ENCODE assay signal across 15 mouse cellular contexts in the genomic region with DNA sequence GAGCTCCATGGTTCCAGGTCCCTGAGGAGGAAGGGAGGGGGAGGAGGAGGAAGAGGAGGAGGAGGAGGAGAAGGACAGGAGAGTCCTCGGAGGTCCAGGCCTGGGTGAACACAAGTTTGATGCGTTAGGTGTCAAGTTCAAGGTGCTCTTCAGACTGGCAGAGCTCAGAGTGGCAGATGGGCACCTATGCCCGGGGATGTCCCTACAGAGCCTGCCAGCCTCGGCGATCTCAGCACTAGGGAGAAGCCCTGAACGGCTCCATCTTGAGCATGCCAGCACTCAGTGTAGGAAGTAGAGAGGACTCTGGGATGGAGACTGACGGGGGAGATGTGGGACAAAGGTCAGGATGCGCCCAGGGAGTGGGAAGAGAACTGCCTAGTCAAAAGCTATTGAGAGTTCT. TPM values are rescaled to one million over a fixed set of nuclear protein-coding genes. Genes with fewer than 3 reads are reported as not detected.
DNase-seq lines count a peak whose midpoint lies in the region; ATAC-seq and TF ChIP-seq lines count a peak whose summit lies in the region.
"Had no signal": no experiment of that assay in that cellular context is flagged by ENCODE, and none has a peak within 500 bp of the region (broad histone marks: within the 10 kb centered on the region; RNA-seq: fewer than 3 reads in every experiment).

No protein-coding gene starts in this region.

- H3K4me3 ChIP-seq in cerebellum, adult 2 months (replicated peaks; ENCODE audit: insufficient read depth, low read depth, low read length), result peak overlapping the region; percentile 32
- no peak overlapping the region for H3K4me3 ChIP-seq in hindbrain, embryonic 12.5 days
- H3K4me3 ChIP-seq in hindbrain, embryonic 14.5 days (replicated peaks; ENCODE audit: low read length), result no peak overlapping the region
- H3K4me3 ChIP-seq in megakaryocyte, embryonic 14.5 days (replicated peaks), result peak overlapping the region; percentile 18
- H3K4me3 ChIP-seq: left cerebral cortex, adult 2 months; liver, embryonic 12.5 days; midbrain, embryonic 13.5 days; neural tube, embryonic 13.5 days had no signal

- WGBS in cerebellum, adult 2 months, result 18% methylated on average over 8 of the region's 8 CpGs
- WGBS in hindbrain, embryonic 12.5 days, result 68% methylated on average over 8 of the region's 8 CpGs
- 69% methylated on average over 8 of the region's 8 CpGs for WGBS in hindbrain, embryonic 14.5 days

- DNase-seq in cerebellum, adult 2 months, result peak in 1 of 2 experiments; percentile 54
- DNase-seq in cerebellum, adult 8-10 months, result no peak
- DNase-seq in hindbrain, embryonic 14.5 days (ENCODE audit: low spot score), result no peak
- DNase-seq in testis, postnatal 14 days (ENCODE audit: low spot score), result peak; percentile 14
- DNase-seq in left cerebral cortex, adult 8-10 months (ENCODE audit: low spot score in 2 of 2), result no peak
- DNase-seq: lung, postnatal 14 days; spleen, adult 18-20 months had no signal

- peaks cover 31% of the 10 kb centered on the region for H3K36me3 ChIP-seq in hindbrain, embryonic 12.5 days
- H3K36me3 ChIP-seq in hindbrain, embryonic 14.5 days (replicated peaks; ENCODE audit: control insufficient read depth, insufficient read depth), result peaks cover 41% of the 10 kb centered on the region
- peaks cover 67% of the 10 kb centered on the region for H3K36me3 ChIP-seq in megakaryocyte, embryonic 14.5 days (replicated peaks; ENCODE audit: low read length)

- no peaks in the 10 kb centered on the region for H3K27me3 ChIP-seq in cerebellum, adult 2 months (ENCODE audit: control insufficient read depth, insufficient read depth, low read length)
- H3K27me3 ChIP-seq in hindbrain, embryonic 12.5 days, result no peaks in the 10 kb centered on the region
- no peaks in the 10 kb centered on the region for H3K27me3 ChIP-seq in hindbrain, embryonic 14.5 days (ENCODE audit: control insufficient read depth, insufficient read depth, low read length)
- no peaks in the 10 kb centered on the region for H3K27me3 ChIP-seq in megakaryocyte, embryonic 14.5 days (replicated peaks)
- H3K27me3 ChIP-seq: midbrain, embryonic 13.5 days; neural tube, embryonic 13.5 days had no signal

- H3K9me3 ChIP-seq in hindbrain, embryonic 12.5 days (replicated peaks), result no peaks in the 10 kb centered on the region
- H3K9me3 ChIP-seq in hindbrain, embryonic 14.5 days (ENCODE audit: control insufficient read depth, low read length), result no peaks in the 10 kb centered on the region
- no peaks in the 10 kb centered on the region for H3K9me3 ChIP-seq in megakaryocyte, embryonic 14.5 days
- H3K9me3 ChIP-seq: liver, embryonic 12.5 days; midbrain, embryonic 13.5 days; neural tube, embryonic 13.5 days had no signal

- no peak for TF ChIP-seq CTCF in cerebellum, adult 2 months (IDR thresholded peaks at IDR 0.05; ENCODE audit: borderline replicate concordance, insufficient read depth, low read depth, low read length)

- ATAC-seq in hindbrain, embryonic 12.5 days (ENCODE audit: low FRiP score), result no peak
- no peak for ATAC-seq in hindbrain, embryonic 14.5 days (ENCODE audit: low FRiP score)
- ATAC-seq in megakaryocyte, adult 5-6 weeks (ENCODE audit: poor library complexity, severe bottlenecking), result no peak
- ATAC-seq: liver, embryonic 12.5 days; midbrain, embryonic 13.5 days had no signal

- H3K27ac ChIP-seq in cerebellum, adult 2 months (ENCODE audit: insufficient read depth, low read length), result peak overlapping the region; percentile 29
- H3K27ac ChIP-seq in hindbrain, embryonic 12.5 days, result no peak overlapping the region
- no peak overlapping the region for H3K27ac ChIP-seq in hindbrain, embryonic 14.5 days
- H3K27ac ChIP-seq: left cerebral cortex, adult 2 months; liver, embryonic 12.5 days; midbrain, embryonic 13.5 days; neural tube, embryonic 13.5 days had no signal

- peak overlapping the region; percentile 37 for H3K9ac ChIP-seq in hindbrain, embryonic 12.5 days
- no peak overlapping the region for H3K9ac ChIP-seq in hindbrain, embryonic 14.5 days
- H3K9ac ChIP-seq: liver, embryonic 12.5 days had no signal

- H3K4me2 ChIP-seq in hindbrain, embryonic 12.5 days (replicated peaks), result no peak overlapping the region
- no peak overlapping the region for H3K4me2 ChIP-seq in hindbrain, embryonic 14.5 days (replicated peaks)
- H3K4me2 ChIP-seq: liver, embryonic 12.5 days; midbrain, embryonic 13.5 days; neural tube, embryonic 13.5 days had no signal

- no peak for TF ChIP-seq POLR2A in cerebellum, adult 2 months (IDR thresholded peaks at IDR 0.05; ENCODE audit: borderline replicate concordance, insufficient read depth, low read length)

- H3K4me1 ChIP-seq in cerebellum, adult 2 months (ENCODE audit: control insufficient read depth, insufficient read depth, low read length), result peaks cover 21% of the 10 kb centered on the region
- H3K4me1 ChIP-seq in hindbrain, embryonic 12.5 days, result peaks cover 36% of the 10 kb centered on the region
- H3K4me1 ChIP-seq in hindbrain, embryonic 14.5 days (replicated peaks; ENCODE audit: control insufficient read depth, insufficient read depth, low read length), result peaks cover 8% of the 10 kb centered on the region; the same call in 1 of the 2 replicates
- peaks cover 52% of the 10 kb centered on the region for H3K4me1 ChIP-seq in megakaryocyte, embryonic 14.5 days

RNA-seq across cellular contexts. Expression of gene Thap3, which starts 2.1 kb away (rescaled TPM):
- 42.7 and 43.3 TPM in 2 replicates for polyA plus RNA-seq in cerebellum, adult 2 months (2012; rRNA removed)
- polyA plus RNA-seq in hindbrain, embryonic 12.5 days (2016; fragmentation: Nextera tagmentation; extraction: Ambion mirVana), result 31.7 and 37.0 TPM in 2 replicates
- 22.2 and 25.1 TPM in 2 replicates for polyA plus RNA-seq in hindbrain, embryonic 14.5 days (2014; fragmentation: Nextera tagmentation; extraction: Ambion mirVana)
- polyA plus RNA-seq in megakaryocyte, embryonic 14.5 days (2012; ENCODE audit: insufficient read depth, low replicate concordance), result 27.3 and 48.0 TPM in 2 replicates
- 9.6 and 11.2 TPM in 2 replicates for total RNA-seq in megakaryocyte, adult 5-6 weeks (2015)
- 10.3 and 12.9 TPM in 2 replicates for total RNA-seq in megakaryocyte, adult 5-6 weeks (2017)
- total RNA-seq in left cerebral cortex, adult 8-10 months (2022), result 10 to 100 TPM; 17.5 to 27.0 (median 24.0) TPM

RNA-seq across cellular contexts. Expression of gene Phf13, which starts 9.4 kb away (rescaled TPM):
- polyA plus RNA-seq in cerebellum, adult 2 months (2012; rRNA removed), result 7.3 and 8.3 TPM in 2 replicates
- polyA plus RNA-seq in hindbrain, embryonic 12.5 days (2016; fragmentation: Nextera tagmentation; extraction: Ambion mirVana), result 29.2 and 29.7 TPM in 2 replicates
- 20.6 and 26.4 TPM in 2 replicates for polyA plus RNA-seq in hindbrain, embryonic 14.5 days (2014; fragmentation: Nextera tagmentation; extraction: Ambion mirVana)
- 3.9 and 7.9 TPM in 2 replicates for polyA plus RNA-seq in megakaryocyte, embryonic 14.5 days (2012; ENCODE audit: insufficient read depth, low replicate concordance)
- total RNA-seq in megakaryocyte, adult 5-6 weeks (2015), result 3.9 and 5.6 TPM in 2 replicates
- total RNA-seq in megakaryocyte, adult 5-6 weeks (2017), result 4.0 and 4.5 TPM in 2 replicates
- 10 to 100 TPM; 15.4 to 17.4 (median 15.8) TPM for total RNA-seq in left cerebral cortex, adult 8-10 months (2022)

RNA-seq across cellular contexts. Expression of gene Klhl21, which starts 22.0 kb away (rescaled TPM):
- polyA plus RNA-seq in cerebellum, adult 2 months (2012; rRNA removed), result 14.5 and 14.7 TPM in 2 replicates
- polyA plus RNA-seq in hindbrain, embryonic 12.5 days (2016; fragmentation: Nextera tagmentation; extraction: Ambion mirVana), result 8.0 and 8.2 TPM in 2 replicates
- 2.5 and 3.2 TPM in 2 replicates for polyA plus RNA-seq in hindbrain, embryonic 14.5 days (2014; fragmentation: Nextera tagmentation; extraction: Ambion mirVana)
- polyA plus RNA-seq in megakaryocyte, embryonic 14.5 days (2012; ENCODE audit: insufficient read depth, low replicate concordance), result 4.4 and 7.1 TPM in 2 replicates
- total RNA-seq in megakaryocyte, adult 5-6 weeks (2015), result 2.6 and 3.8 TPM in 2 replicates
- 3.1 and 4.1 TPM in 2 replicates for total RNA-seq in megakaryocyte, adult 5-6 weeks (2017)
- 10 to 100 TPM; 15.8 to 21.0 (median 19.3) TPM for total RNA-seq in left cerebral cortex, adult 8-10 months (2022)

RNA-seq across cellular contexts. Expression of gene Zbtb48, which starts 40.8 kb away (rescaled TPM):
- 20.1 and 24.3 TPM in 2 replicates for polyA plus RNA-seq in cerebellum, adult 2 months (2012; rRNA removed)
- 20.4 and 25.2 TPM in 2 replicates for polyA plus RNA-seq in hindbrain, embryonic 12.5 days (2016; fragmentation: Nextera tagmentation; extraction: Ambion mirVana)
- polyA plus RNA-seq in hindbrain, embryonic 14.5 days (2014; fragmentation: Nextera tagmentation; extraction: Ambion mirVana), result 19.1 and 20.7 TPM in 2 replicates
- polyA plus RNA-seq in megakaryocyte, embryonic 14.5 days (2012; ENCODE audit: insufficient read depth, low replicate concordance), result 3.8 and 4.3 TPM in 2 replicates
- 6.9 and 8.1 TPM in 2 replicates for total RNA-seq in megakaryocyte, adult 5-6 weeks (2015)
- 3.8 and 8.9 TPM in 2 replicates for total RNA-seq in megakaryocyte, adult 5-6 weeks (2017)
- total RNA-seq in left cerebral cortex, adult 8-10 months (2022), result 10 to 100 TPM; 11.7 to 17.5 (median 14.0) TPM

RNA-seq across cellular contexts. Expression of gene Tas1r1, which starts 51.7 kb away (rescaled TPM):
- 0.10 and 0.27 TPM in 2 replicates for polyA plus RNA-seq in cerebellum, adult 2 months (2012; rRNA removed)
- 1.0 and 1.2 TPM in 2 replicates for polyA plus RNA-seq in hindbrain, embryonic 12.5 days (2016; fragmentation: Nextera tagmentation; extraction: Ambion mirVana)
- polyA plus RNA-seq in hindbrain, embryonic 14.5 days (2014; fragmentation: Nextera tagmentation; extraction: Ambion mirVana), result 0.90 and 1.0 TPM in 2 replicates
- 0.34 TPM in 1 of 2 replicates, not detected in the other for polyA plus RNA-seq in megakaryocyte, embryonic 14.5 days (2012; ENCODE audit: insufficient read depth, low replicate concordance)
- 0.11 and 0.16 TPM in 2 replicates for total RNA-seq in megakaryocyte, adult 5-6 weeks (2015)
- not detected in 2 replicates for total RNA-seq in megakaryocyte, adult 5-6 weeks (2017)
- total RNA-seq in left cerebral cortex, adult 8-10 months (2022), result under 1 TPM; 0.61 to 0.94 (median 0.73) TPM
- total RNA-seq: adrenal gland, adult 18-20 months had no signal

Comparison
In these comparisons a context has a peak if more than half of its experiments do, and no peak if none do; other contexts are left out.
1. H3K4me3 ChIP-seq: peak in cerebellum, adult 2 months (single experiment) and megakaryocyte, embryonic 14.5 days (single experiment); none in hindbrain, embryonic 12.5 days (single experiment) and hindbrain, embryonic 14.5 days (single experiment).